Mouse (Mus musculus) brain, embryonic 14.5 days (tissue): ENCODE data around the gene Xkr7.

Experiments
- CTCF ChIP-seq: fragments of 200-500 bp; IDR thresholded peaks from 2 replicates; pipeline ENCODE4 v1.5.1; 2012; ENCODE audit warnings: inconsistent platforms, mild to moderate bottlenecking, moderate library complexity, borderline replicate concordance; ENCODE audit not compliant: insufficient read depth, insufficient read length; ENCODE audit errors: extremely low read depth
- POLR2A ChIP-seq: fragments of 200-500 bp; IDR thresholded peaks from 2 replicates; pipeline ENCODE4 v1.6.1; 2012; ENCODE audit warnings: mild to moderate bottlenecking, inconsistent platforms, borderline replicate concordance; ENCODE audit not compliant: poor library complexity, insufficient read depth, insufficient read length, severe bottlenecking; ENCODE audit errors: extremely low read depth

DNA sequence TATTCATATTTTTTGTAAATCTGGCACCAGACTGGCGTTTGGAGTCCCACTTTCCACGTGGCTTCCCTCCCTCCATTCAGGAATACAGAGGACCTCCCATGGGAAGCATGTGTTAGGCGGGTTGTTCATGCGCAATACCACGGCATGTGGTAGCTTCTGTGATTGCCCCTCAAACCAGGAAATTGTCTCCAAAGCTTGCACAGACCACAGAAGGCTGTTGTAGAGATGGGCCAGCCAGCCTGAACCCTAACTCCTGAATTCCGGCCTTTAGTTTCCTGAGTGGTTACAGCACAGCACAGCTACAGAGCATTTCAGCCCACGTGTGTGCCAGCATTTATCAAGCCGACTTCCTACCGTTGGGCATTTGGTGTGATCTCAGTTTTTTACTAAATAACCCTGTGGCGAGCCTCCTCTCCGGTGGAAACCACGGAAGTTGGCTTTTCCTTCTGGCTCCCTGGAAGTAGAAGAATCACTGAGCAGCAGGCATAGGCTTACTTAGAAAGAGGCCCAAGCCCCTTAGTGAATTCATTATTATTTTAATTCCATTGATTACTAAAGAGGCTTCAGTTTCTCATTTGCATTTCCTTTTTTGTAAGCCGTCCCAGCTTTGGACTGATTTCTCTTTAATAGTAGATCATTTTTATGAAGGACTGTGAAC is 27.8 kb upstream of the Xkr7 start:
- TF ChIP-seq POLR2A = no peak
- TF ChIP-seq CTCF = no peak
